Mouse (Mus musculus) midbrain, embryonic 10.5 days (tissue): ENCODE data around the gene Mast4. TPM values are rescaled to one million over a fixed set of nuclear protein-coding genes. Genes with fewer than 3 reads are reported as not detected.

Source experiments
- DNase-seq: peaks from one replicate; pipeline ENCODE4 v3.0.0-alpha.2; 2017; ENCODE audit warnings: low spot score
- H3K27ac ChIP-seq: fragments of 300-500 bp; sonication (generic); replicated peaks from 2 replicates; pipeline ENCODE4 v1.5.1; 2016; ENCODE audit warnings: mild to moderate bottlenecking
- H3K27me3 ChIP-seq: fragments of 300-500 bp; sonication (generic); 2 replicates; pipeline ENCODE4 v1.6.1; 2016; ENCODE audit warnings: low read depth, mild to moderate bottlenecking; ENCODE audit not compliant: poor library complexity, severe bottlenecking
- H3K36me3 ChIP-seq: fragments of 300-500 bp; sonication (generic); 2 replicates; pipeline ENCODE4 v1.6.1; 2016; ENCODE audit warnings: mild to moderate bottlenecking, moderate library complexity
- H3K4me1 ChIP-seq: fragments of 300-500 bp; sonication (generic); 2 replicates; pipeline ENCODE4 v1.6.1; 2016
- H3K4me3 ChIP-seq: fragments of 300-500 bp; sonication (generic); 2 replicates; pipeline ENCODE4 v1.5.1; 2016; ENCODE audit warnings: mild to moderate bottlenecking, moderate library complexity
- H3K9me3 ChIP-seq: fragments of 300-500 bp; sonication (generic); replicated peaks from 2 replicates; pipeline ENCODE4 v1.6.1; 2016; ENCODE audit warnings: mild to moderate bottlenecking
- WGBS: fragments of 180-500 bp; shearing (Covaris S2); methylation state at CpG from one replicate; pipeline ENCODE4 v1.1.7; 2016; 5-methylcytosine and 5-hydroxymethylcytosine counted together
- polyA plus RNA-seq: library from polyadenylated mRNA; unstranded; fragments of >200 nt; fragmentation: Nextera tagmentation; extraction: Ambion mirVana; gene quantifications from 2 replicates; pipeline ENCODE4 v1.2.1, GENCODE M21; 2016

Mast4 gene
- polyA plus RNA-seq, 1 experiment from 2014 or later, result 19.0 TPM

- Histone ChIP-seq H3K4me1 (peaks cover 27% of the 10 kb centered on the region), H3K9me3 (no peaks in the 10 kb centered on the region), H3K27ac (peak overlapping the region; percentile 80), H3K36me3 (no peaks in the 10 kb centered on the region), H3K27me3 (peaks cover 50% of the 10 kb centered on the region), H3K4me3 (peak overlapping the region; percentile 20)
- peak; percentile 65 for DNase-seq
- 21% methylated on average over 14 of the region's 14 CpGs for WGBS
Observed at GRCm38 (mm10) chr13:103248102-103249054, 85.9 kb downstream of the Mast4 start.

GRCm38 (mm10) chr13:103246973-103247718 is 87.2 kb downstream of the Mast4 start:
- Histone ChIP-seq H3K27me3 (peaks cover 50% of the 10 kb centered on the region), H3K36me3 (no peaks in the 10 kb centered on the region), H3K9me3 (no peaks in the 10 kb centered on the region), H3K27ac (peak overlapping the region; percentile 80), H3K4me1 (peaks cover 27% of the 10 kb centered on the region), H3K4me3 (no peak overlapping the region)
- no peak for DNase-seq
- 77% methylated on average over 5 of the region's 5 CpGs for WGBS

DNA sequence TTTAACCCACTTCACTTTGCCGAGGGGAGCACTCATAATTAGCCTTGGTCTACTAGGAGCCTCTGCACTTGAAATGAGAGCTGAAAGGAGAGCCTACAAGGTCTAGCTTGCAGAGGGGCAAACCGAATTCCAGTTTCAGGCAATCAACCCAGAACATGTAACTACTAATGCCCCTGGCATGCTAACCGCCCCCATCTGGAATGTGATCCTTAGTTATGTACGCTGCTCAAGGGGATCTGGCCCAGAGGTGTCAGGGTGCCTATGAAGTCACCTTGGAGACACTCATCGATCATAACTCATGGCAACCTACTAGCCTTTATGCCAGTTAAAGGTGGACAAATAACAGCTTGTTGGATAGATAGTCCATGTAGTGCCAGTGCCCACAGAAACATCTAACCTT is 88.9 kb downstream of the Mast4 start:
- no peak for DNase-seq

GRCm38 (mm10) chr13:103244053-103244452 is 90.2 kb downstream of the Mast4 start:
- no peak overlapping the region for H3K27ac ChIP-seq
- no peak overlapping the region for H3K4me3 ChIP-seq
- peaks cover 35% of the 10 kb centered on the region for H3K27me3 ChIP-seq
- DNase-seq, result no peak
- no peaks in the 10 kb centered on the region for H3K9me3 ChIP-seq
- no peaks in the 10 kb centered on the region for H3K36me3 ChIP-seq
- peaks cover 22% of the 10 kb centered on the region for H3K4me1 ChIP-seq
- WGBS, result 58% methylated on average over 4 of the region's 4 CpGs

More for the DNA sequence above, 88.9 kb downstream of the Mast4 start:
- 94% methylated on average over 5 of the region's 5 CpGs for WGBS
- H3K27me3 ChIP-seq, result peaks cover 49% of the 10 kb centered on the region
- H3K9me3 ChIP-seq, result no peaks in the 10 kb centered on the region
- no peak overlapping the region for H3K27ac ChIP-seq
- peaks cover 27% of the 10 kb centered on the region for H3K4me1 ChIP-seq
- H3K4me3 ChIP-seq, result no peak overlapping the region
- no peaks in the 10 kb centered on the region for H3K36me3 ChIP-seq

DNA sequence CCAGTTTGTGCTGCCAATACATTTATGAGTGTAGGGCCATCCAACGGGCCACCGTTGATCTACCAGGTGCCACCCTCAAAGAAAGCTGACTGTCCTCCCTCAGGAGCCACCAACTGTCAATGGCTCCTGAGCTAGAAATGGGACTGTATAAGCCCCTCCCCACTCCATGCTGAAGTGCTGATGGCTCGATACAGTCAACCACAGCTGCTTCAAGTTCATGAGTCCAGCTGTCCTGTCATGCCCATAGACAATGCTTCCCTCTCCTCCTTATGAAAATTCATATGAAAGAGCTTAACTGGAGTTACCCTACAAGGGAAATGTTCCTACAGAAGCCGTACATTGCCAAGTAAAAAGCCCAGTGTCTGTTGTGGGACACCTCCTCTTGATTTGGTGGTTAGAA is 93.2 kb downstream of the Mast4 start:
- peaks cover 17% of the 10 kb centered on the region for H3K27me3 ChIP-seq
- no peak for DNase-seq
- 93% methylated on average over 4 of the region's 4 CpGs for WGBS
- H3K9me3 ChIP-seq, result no peaks in the 10 kb centered on the region
- no peak overlapping the region for H3K27ac ChIP-seq
- no peaks in the 10 kb centered on the region; the same call in 1 of the 2 replicates for H3K4me1 ChIP-seq
- H3K36me3 ChIP-seq, result no peaks in the 10 kb centered on the region
- no peak overlapping the region for H3K4me3 ChIP-seq

DNA sequence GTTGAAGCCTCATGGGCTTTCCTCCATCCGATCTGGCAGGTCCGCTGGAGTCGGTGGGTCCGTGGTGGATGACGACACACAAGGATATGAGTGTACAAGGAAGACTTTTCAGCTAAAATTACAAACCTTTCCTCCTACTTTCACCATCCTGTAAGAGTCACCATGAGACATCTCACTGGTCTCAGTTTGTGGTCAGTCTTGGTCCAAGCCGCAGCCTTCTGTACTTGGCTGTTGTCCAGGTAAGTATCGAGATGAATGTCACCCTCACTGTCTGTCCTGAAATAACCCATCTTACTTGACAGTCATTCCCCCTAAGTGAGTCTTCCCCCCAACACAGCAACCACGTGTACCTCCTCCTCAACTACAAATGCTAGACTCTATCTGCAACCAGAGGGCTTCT is 94.6 kb downstream of the Mast4 start:
- no peaks in the 10 kb centered on the region for H3K9me3 ChIP-seq
- H3K4me1 ChIP-seq, result no peaks in the 10 kb centered on the region; the same call in 1 of the 2 replicates

DNA sequence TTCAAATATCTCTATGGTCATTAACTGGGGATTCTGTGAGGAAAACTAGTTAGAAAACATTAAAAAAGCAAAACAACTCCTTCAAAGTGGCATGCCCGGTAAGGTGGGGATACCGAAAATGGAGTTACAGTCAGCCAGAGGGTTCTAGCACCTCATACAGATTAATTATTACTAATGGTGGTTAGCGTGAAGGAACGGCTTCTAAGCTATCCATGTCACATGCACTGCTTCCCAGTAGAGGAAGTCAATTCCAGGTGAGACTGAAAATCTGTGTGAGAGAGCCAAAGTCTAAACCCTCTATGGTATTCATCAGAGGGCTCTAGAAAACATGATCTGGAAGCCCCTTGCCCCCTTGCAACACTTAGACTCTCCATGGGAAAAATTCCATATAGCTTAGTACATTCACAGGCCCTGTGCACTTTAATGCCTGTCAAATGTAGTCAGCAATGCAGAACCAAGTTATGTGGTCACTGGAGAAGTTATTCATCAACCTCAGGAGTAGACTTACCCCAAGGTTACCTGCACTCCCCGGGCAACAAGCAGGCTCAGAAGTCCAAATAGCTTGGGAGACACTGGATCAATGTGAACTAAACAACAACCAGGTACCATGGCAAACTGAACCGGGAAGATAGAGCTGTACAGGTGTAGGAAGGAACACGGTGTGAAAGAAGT is 96.1 kb downstream of the Mast4 start:
- Histone ChIP-seq H3K4me3 (no peak overlapping the region), H3K27ac (no peak overlapping the region), H3K36me3 (no peaks in the 10 kb centered on the region), H3K27me3 (no peaks in the 10 kb centered on the region), H3K4me1 (no peaks in the 10 kb centered on the region), H3K9me3 (no peaks in the 10 kb centered on the region)
- no peak for DNase-seq
- WGBS, result 92% methylated on average over 7 of the region's 7 CpGs

More for the DNA sequence above, 94.6 kb downstream of the Mast4 start:
- WGBS, result 95% methylated on average over 8 of the region's 8 CpGs
- no peak for DNase-seq
- peaks cover 3% of the 10 kb centered on the region; the same call in 1 of the 2 replicates for H3K27me3 ChIP-seq
- no peaks in the 10 kb centered on the region for H3K36me3 ChIP-seq
- no peak overlapping the region for H3K27ac ChIP-seq
- H3K4me3 ChIP-seq, result no peak overlapping the region

DNA sequence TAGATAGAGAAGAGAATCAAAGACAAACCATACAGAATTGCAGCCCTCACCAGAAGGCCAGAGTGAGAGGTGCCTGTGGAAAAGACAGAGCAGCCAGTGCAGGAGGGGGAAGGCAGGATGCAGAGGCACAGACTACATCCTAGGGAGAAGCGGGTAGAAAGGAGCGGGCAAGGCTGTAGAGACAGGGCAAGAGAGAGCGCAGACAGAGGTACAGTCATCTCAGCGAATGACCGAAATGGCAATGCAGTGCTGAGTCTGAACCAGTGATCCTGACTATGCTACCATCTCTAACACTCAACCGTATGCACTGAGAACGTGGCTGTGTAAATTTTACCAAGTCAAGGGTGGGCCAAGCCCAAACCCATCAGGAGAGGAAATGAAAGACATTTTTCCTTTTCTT is 102.1 kb downstream of the Mast4 start:
- DNase-seq, result no peak
- Histone ChIP-seq H3K27ac (no peak overlapping the region), H3K27me3 (no peaks in the 10 kb centered on the region), H3K36me3 (no peaks in the 10 kb centered on the region), H3K9me3 (no peaks in the 10 kb centered on the region), H3K4me3 (no peak overlapping the region), H3K4me1 (no peaks in the 10 kb centered on the region)
- WGBS, result 95% methylated on average over 7 of the region's 7 CpGs

- 90% methylated on average over 4 of the region's 4 CpGs for WGBS
- Histone ChIP-seq H3K27me3 (no peaks in the 10 kb centered on the region), H3K4me3 (no peak overlapping the region), H3K36me3 (no peaks in the 10 kb centered on the region), H3K27ac (no peak overlapping the region), H3K9me3 (no peaks in the 10 kb centered on the region), H3K4me1 (peaks cover 17% of the 10 kb centered on the region)
- DNase-seq, result no peak
Observed at GRCm38 (mm10) chr13:103229069-103229468, 105.2 kb downstream of the Mast4 start.

GRCm38 (mm10) chr13:103225895-103226815 is 108.1 kb downstream of the Mast4 start:
- Histone ChIP-seq H3K27ac (0 out of 2 replicates have a peak overlapping the region, but pooled peaks have one; percentile 43), H3K9me3 (no peaks in the 10 kb centered on the region), H3K27me3 (no peaks in the 10 kb centered on the region), H3K4me3 (no peak overlapping the region), H3K4me1 (peaks cover 17% of the 10 kb centered on the region), H3K36me3 (no peaks in the 10 kb centered on the region)
- 61% methylated on average over 17 of the region's 17 CpGs for WGBS
- no peak for DNase-seq

DNA sequence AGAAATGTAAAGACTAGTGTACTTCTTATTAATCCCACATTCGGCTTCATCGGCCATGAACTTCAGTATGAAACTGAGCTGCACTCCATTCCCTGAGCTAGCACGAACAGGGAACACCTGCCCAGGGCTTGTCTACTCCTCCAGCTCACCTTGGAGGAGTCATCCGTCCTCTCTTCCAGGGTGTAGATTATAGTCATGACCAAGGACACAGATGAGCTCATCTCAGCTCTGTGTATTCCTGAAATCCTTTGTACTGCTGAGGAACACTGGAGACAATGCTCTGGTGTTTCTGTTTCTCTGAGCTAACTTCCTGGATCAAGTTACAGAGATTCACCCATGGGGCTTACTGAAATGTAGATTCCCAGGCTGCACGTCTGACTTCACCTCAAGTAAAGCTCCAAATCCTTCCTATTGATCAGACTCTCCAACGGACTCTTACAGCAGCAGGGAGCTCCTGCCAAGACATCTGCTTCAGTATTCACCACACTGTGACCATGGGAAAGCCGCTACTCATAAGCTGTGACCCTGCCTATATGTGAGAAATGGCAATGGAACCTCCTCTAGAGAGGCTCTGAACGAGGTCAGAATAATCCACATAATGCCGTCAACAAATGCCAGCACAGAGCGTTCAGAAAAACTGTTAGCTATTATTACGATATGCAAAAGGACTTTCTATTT is 108.9 kb downstream of the Mast4 start:
- H3K4me3 ChIP-seq, result no peak overlapping the region
- no peaks in the 10 kb centered on the region for H3K9me3 ChIP-seq
- WGBS, result 38% methylated on average over 11 of the region's 11 CpGs
- H3K27ac ChIP-seq, result 0 out of 2 replicates have a peak overlapping the region, but pooled peaks have one; percentile 43
- peaks cover 24% of the 10 kb centered on the region for H3K4me1 ChIP-seq
- H3K27me3 ChIP-seq, result no peaks in the 10 kb centered on the region
- H3K36me3 ChIP-seq, result no peaks in the 10 kb centered on the region
- DNase-seq, result peak; percentile 19
